Mouse (Mus musculus) heart, postnatal 36 days (tissue): ENCODE results near the gene Lgals12. TPM values are rescaled to one million over a fixed set of nuclear protein-coding genes. Genes with fewer than 3 reads are reported as not detected.

Experiments
- DNase-seq, 2 experiments: peaks; one replicate each; pipeline ENCODE4 v3.0.0; 2021 to 2022
- intact Hi-C: fragments of 180-260 bp; cut with DNase I; formaldehyde crosslinking; loops from one replicate; pipeline ENCODE4 v1.15.1; 2025
- total RNA-seq, 2 experiments: library from RNA; stranded (reverse); gene quantifications; 2 replicates each; pipeline ENCODE4 v1.2.3; 2021

Gene Lgals12
- total RNA-seq, 2 experiments from 2014 or later: 0.78 TPM; not detected in 1

DNA sequence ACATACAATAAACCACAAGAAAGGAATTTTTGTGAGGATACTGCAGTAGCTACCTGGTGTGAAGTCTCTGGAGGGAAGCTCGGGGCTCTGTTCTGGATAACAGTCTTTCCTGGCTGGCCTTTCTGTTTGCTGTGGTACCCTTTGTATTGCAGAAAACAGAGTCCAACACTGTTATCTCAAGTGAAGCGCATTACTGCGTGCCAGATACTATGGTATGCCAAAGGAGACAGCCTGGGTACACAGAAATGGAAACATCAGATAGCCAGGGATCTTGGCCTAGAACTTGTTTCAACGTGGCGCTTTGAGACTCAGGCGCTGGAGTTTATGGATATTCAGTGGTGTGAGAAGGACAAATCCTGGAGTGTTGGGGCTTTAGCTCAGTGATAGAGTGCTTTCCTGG, 21.2 kb downstream of the Lgals12 start:
- intact Hi-C loops: loop anchor here (2.0 kb wide), 1 partner anchor 29 kb away; the partner anchor contains the start of gene Pla2g16

DNA sequence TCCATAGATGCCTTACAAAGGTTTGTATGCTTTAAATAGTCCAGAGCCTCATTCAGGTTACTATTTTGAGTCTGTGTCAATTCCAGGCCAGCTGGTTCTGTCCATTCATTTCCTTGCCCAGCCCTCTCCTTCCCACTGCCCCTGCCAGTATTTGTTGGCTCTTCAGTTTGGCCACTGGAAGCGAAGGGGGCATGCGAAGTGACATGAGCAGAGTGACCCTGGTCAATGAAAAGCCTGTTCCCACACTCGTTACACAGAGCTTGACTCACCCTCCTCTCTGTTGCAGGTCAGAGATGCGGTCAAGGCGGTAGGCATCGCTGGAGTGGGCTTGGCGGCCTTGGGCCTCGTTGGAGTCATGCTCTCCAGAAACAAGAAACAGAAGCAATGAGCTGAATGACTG, 21.7 kb downstream of the Lgals12 start:
- intact Hi-C loops: loop anchor here (2.0 kb wide), 1 partner anchor 28 kb away; the partner anchor contains the start of gene Pla2g16
- DNase-seq: peak in 1 of 2 experiments; percentile 27

More for the DNA sequence above, 21.2 kb downstream of the Lgals12 start:
- DNase-seq: no peak

DNA sequence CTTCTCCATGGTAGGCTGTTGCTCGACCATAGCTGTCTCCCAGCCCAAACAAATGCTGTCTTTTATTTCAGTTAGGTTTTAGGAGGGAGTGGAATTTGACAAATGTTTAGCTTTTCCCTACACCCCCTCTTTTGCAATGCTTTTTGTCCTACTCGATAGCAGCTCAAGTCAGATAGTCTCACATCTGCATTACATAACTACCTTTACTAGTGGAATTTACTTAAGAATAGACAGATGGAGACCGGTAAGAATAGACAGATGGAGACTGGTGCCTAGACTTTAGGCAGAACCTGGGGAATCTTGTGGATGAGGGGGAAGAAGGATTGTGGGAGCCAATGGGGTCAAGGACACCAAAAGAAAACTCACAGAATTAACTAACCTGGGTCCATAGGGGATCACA, 23.4 kb downstream of the Lgals12 start:
- intact Hi-C loops: no loop called here
- DNase-seq: no peak

DNA sequence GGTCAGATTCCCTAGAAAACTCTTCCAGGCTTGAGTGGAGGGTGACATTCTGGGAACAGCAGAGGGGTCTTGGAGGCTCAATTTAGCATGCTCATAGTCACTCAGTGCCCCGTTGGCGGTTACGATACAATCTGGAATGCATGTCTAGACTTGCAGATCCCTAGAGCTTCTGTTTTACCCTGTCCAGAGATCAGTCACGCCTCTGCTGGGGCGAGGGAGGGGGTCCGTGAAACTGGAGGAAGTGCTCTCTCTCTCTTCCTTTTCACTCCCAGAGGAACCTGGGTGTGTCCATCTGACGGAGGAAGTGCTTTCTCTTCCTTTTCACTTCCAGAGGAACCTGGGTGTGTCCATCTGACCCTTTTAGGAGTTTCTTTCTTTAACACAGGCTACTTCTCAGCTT, 23.9 kb downstream of the Lgals12 start:
- intact Hi-C loops: no loop called here
- no peak for DNase-seq

DNA sequence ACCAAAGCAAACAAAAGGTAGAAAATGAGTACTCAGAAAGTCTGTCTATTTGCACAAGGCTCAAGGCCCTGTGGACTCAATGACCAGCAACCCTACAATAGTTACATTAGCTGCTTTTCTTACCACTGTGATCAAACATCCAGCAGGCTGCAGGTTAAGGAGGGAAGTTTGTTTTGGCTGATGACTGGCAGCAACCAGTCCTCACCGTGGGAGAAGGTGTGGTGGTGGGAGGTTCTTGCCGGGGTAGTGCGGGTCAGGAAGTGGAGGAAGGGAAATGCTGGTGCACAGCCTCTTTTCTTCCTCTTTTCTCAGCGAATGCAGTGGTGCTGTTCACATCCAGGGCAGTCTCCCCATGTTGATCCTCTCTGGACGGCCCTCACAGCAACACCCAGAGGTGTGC, 26.0 kb downstream of the Lgals12 start:
- intact Hi-C loops: no loop called here

DNA sequence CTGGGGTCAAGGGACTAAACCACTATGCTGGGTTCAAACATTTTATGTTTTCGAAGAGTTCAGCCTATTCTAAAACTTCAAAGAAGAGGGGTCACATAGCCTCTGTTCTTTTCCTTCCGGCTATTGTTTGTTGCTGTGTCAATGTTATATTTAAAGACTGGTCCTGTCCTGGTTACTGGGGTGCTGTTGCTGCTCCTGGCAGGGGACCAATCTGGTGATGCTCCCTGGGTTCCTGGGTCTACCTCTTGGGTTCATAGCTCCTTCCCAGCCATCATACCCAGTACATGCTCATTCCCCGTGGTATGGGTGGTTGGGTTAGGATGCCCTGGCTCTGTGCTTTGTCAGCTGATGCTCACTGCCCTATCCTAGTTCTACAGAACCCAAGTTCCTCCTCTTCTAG, 29.3 kb downstream of the Lgals12 start:
- intact Hi-C loops: no loop called here
- no peak for DNase-seq

More for the DNA sequence above, 26.0 kb downstream of the Lgals12 start:
- DNase-seq: no peak

DNA sequence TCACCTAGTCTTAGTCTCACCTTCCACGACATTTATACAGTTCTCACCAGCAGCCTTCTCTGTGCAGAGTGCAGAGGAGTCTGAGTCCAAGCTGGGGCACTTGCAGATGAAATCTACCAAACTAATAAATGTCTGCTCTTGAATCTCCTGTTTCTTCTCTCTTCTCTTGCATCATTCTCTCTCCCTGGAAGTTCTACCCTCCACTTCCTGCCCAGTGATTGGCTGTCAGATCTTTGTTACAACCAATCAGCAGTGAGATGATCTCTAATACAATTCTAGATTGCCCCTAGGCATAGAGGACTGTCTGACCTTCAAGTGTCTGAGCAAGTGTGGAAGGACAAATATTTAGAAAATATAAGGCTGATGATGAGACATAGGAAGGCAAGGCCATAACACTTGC, 30.8 kb downstream of the Lgals12 start:
- intact Hi-C loops: no loop called here
- DNase-seq: no peak

DNA sequence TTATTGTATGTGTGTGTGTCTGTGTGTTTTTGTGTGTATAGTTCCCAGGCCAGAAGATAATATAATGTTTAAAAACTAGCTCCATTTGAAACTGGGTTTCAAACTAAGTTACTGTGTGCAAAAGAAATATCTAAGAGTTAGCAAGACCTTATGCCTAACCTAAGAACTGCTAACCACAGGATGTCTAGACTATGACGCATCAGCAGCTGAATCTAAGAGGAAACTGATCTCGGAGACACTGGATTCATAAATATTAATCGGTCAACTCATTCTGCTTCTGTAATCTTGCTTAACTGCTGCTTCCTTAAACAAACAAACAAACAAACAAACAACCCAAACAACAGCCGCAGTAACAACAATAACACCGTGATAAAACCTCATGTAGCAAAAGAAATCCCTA, 37.3 kb downstream of the Lgals12 start:
- intact Hi-C loops: no loop called here
- DNase-seq: no peak

DNA sequence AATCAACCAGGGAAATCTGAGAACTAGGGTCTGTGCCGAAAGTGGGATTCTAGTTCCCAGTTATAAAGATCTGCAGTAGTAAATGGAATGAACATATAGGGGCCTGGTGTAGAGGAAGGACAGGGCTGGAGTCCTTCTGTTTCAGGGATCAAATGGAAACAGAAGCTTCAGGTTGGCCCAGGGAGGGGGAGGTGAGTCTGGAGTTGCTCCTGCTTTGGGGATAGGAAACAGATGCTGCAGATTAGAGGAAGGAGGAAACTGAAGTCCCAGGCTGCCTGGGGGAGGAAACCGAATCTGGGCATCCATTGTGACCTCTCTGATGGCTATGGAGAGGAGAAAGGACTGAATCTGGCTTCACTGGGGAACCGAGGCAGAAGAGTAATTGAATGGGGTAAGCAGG, 38.6 kb downstream of the Lgals12 start:
- DNase-seq: no peak
- intact Hi-C loops: no loop called here

DNA sequence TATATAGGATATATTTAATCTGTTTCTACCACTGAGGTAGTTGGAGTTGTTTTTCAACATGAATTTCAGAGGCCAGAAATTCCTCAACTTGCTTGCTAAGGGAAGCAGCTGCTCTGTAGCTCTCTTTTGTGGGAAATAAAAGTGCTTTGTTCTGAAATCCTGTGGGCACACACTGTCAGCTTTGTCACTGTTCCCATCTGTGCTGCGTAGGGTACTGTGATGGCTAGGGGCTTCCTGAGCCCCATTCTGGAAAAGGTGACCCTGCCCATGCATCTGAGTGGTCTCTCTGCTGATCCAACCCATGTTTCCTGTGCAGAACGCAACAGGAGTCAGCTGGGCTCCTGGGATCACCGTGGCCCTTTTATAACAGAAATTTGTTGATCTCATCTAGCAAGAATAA, 40.2 kb downstream of the Lgals12 start:
- intact Hi-C loops: no loop called here
- DNase-seq: no peak

DNA sequence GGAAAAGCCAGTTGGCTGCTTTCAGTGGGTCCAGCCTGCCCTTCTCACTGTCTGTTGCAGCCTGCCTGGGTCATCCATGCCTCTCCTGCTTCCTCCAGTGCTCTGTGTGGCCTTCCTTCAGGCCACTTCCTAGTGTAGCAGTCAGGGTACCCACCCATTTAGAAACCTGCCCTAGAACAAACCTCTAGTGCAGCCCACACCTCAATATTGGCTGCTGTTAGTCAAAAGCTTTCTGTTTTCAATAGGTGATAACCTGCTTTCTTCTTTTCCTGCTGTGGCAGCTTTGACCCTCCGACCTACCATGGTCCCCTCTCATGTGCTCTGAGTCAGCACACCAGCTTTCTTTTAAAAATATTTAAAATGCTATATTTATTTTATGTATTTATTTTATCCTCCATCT, 42.5 kb downstream of the Lgals12 start:
- intact Hi-C loops: no loop called here
- no peak for DNase-seq

DNA sequence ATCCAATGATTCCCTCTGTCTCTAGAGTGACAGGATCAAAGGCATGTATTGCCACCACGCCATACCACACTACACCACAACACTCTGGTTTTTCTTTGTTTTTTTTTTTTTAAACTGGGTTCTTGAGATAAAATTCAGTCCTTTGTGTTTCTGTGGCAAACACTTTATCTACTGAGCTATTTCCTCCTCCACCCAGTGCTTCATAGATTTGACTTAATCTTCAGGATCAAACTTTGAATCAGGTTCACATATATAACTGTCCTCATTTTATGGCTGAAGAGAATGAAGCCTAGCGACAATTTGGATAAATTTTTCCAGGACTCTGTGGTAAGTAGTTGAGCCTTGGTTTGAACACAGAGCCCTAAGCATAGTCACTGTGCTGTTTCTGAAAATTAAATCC, 43.3 kb downstream of the Lgals12 start:
- intact Hi-C loops: no loop called here
- no peak for DNase-seq

DNA sequence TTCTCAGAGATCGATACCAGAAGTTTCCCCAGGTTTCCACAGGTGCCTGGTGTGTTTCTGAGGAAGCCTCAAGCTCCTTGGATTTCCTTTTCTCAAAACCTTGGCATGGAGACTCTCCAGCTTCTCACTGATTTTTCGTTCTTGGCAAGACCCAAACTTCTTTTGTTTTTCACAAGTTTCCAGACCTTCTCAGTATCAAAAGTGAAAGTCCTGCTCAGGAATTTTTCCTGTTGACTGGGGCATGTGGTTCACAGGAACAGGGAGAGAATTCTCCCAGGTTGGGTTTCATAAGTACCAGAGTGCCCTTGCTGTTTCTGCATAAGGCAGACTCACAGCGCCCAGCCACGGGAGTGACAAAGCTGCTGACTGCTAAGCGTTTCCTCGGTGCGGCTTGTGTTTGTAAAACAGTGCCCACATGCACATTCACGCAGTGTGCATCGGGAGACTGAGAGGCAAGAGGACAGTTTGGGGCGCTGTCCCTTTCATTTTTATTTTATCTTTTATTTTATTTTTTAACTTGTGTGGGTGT, 44.3 kb downstream of the Lgals12 start:
- intact Hi-C loops: no loop called here
- DNase-seq: no peak

DNA sequence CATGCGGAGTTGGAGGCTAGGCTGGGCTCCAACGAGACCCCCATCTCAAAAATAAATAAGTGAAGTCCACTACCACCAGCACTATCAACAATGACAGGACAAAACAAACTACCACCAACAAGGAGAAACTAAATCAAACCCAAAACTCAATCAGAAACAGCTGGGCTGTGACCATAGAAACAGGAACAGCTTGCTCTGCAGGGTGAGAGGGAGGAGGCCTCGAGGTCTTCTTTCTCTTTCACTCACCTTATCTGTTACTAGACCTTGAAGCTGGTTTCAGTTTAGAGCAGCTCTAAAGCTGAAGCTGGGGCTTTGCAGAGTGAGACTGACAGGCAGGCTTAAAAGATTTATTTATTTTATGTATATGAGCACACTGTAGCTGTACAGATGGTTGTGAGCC, 45.5 kb downstream of the Lgals12 start:
- no peak for DNase-seq
- intact Hi-C loops: no loop called here

DNA sequence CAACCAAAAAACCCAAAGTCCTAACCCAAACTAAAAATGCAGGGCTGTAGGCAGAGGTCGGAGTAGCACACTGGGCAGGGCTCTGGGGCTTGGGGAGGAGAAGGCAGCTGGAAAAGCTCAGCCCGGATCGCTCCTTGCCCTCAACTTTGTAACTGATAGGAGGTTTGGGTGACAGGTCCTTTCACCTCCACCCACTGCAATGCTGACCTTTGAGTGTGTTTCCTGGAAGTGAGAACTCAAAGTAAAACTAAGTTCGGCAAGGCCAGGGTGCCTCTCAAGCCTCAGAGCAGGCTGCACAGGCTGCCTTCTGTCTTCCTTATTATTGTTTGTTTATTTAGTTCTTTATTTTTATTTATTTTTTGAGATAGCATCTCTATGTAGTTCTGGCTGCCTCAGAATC, 47.0 kb downstream of the Lgals12 start:
- no peak for DNase-seq
- intact Hi-C loops: loop anchor here (2.0 kb wide), 1 partner anchor 35 kb away; no protein-coding TSS in a partner anchor

DNA sequence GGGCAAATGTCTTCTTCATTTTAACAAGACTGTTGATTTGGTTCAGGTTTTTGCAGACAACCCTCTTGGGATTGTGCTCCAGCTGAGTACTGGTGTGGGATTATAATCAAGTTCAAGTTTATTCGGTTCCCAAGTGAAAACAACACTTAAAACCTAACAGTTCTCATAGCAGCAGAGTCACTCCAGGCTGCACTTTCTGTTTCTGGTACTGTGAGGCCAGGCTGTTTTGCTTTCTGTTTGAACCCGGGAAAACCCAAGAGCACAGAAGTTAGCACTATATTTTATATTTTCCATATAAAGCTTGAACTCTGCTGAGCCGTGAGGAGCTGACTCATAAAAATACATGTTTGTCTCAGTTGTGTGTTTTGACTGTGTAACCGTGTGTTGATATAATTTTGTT, 48.3 kb downstream of the Lgals12 start:
- intact Hi-C loops: loop anchor here (2.0 kb wide), 1 partner anchor 36 kb away; no protein-coding TSS in a partner anchor

DNA sequence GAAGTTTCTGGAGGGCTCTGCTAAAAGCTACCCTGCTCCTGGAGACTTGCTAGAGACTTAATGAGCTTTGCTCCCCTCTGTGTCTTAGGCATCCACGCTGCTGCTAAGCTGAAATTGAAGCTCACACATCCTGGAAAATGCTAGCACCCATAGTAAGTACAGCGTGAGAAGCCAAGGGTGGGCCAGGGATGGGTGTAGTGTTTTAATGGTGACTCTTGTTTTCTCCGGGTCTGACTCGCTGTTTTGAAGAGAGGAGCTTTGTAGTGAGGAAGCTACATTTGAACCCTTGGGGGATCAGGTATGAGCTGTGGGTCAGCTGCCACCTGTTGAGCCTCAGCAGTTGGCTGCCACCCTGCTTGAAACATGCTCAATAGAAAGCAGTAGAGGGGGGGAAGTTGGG, 49.1 kb downstream of the Lgals12 start:
- intact Hi-C loops: loop anchor here (2.0 kb wide), 3 partner anchors 27 to 37 kb away; no protein-coding TSS in a partner anchor

More for the DNA sequence above, 48.3 kb downstream of the Lgals12 start:
- DNase-seq: no peak

DNA sequence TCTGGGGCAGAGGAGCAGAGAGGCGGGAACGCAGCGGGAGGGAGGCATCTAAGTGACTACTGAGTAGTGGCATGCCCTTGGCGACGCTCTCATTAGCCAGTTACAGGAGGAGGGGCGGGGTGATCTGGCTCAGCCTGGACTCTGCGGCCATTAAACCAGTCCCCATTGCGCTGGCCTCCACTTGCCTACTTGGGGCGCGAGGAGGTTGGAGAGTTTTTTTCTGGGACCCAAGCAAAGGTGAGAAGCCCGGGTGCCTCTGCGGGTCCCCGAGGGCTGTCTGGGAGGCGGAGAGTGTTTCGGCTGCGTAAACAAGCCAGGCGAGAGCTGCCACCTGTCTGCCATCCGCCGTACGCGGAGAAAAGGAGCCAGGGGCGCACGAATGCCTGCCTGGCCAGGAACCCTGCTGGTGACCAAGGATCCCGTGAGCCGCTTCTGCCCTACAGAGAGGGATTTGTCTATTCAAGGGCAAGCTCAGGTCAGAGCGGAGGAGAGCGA, 49.6 kb downstream of the Lgals12 start, which contains the start of gene Pla2g16:
Gene Pla2g16, plus strand, starts transcription at position 132 of the 495 bp plus-strand sequence.
- intact Hi-C loops: loop anchor here (2.0 kb wide), 2 partner anchors 27 kb away; no protein-coding TSS in a partner anchor
- DNase-seq: peak; percentile 72 to 79

More for the DNA sequence above, 49.1 kb downstream of the Lgals12 start:
- peak in 1 of 2 experiments; percentile 27 for DNase-seq

DNA sequence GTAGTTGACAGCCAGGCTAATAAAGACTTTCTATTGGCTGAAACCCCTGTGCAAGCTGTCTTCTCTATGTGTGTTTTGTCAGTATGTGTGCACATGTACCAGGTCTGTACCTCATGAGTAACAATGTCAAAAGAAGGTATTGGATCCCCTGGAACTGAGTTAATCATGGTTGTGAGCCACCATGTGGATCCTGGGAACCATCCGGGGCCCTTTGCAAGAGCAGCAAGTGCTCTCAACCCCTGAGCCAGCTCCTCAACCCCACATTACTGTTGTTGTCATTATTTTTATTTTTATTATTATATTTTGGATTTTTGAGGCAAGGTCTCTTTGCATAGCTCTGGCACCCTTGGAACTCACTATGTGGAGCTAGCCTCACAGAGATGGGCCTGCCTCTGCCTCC, 50.4 kb downstream of the Lgals12 start:
- DNase-seq: no peak
- intact Hi-C loops: loop anchor here (2.0 kb wide), 2 partner anchors 26 to 28 kb away; no protein-coding TSS in a partner anchor

DNA sequence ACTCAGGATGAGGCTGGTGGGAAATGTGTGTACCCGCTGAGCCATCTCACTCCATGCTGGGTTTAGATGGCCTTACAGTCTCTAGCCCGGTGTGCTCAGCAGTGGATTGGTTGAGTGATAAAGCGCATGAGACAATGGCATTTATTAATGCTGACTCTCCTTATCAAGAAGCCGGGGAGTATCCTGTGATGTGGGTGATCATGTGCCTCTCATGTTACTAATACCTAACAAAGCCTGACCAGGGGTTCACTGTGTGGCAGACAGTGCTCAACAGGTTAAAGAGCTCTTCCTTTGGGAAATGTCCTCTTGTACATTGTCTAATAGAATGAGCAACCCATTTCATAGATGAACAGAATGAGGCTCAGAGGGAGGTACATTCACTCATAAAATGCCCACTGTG, 52.1 kb downstream of the Lgals12 start:
- intact Hi-C loops: no loop called here
- no peak for DNase-seq

DNA sequence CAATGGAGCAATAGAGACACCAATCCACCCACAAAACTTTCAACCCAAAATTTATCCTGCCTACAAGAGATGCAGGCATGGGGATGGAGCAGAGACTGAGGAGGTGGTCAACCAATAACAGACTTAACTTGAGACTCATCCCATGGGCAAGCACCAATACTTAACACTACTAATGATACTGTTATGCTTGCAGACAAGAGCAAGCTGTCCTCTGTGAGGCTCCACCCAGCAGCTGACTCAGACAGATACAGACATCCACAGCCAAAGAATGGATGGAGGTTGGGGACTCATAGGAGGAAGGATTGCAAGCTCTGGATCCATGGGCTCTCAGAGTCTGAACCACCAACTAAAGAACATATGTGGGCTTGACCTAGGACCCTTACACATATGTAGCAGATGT, 53.6 kb downstream of the Lgals12 start:
- no peak for DNase-seq
- intact Hi-C loops: no loop called here

DNA sequence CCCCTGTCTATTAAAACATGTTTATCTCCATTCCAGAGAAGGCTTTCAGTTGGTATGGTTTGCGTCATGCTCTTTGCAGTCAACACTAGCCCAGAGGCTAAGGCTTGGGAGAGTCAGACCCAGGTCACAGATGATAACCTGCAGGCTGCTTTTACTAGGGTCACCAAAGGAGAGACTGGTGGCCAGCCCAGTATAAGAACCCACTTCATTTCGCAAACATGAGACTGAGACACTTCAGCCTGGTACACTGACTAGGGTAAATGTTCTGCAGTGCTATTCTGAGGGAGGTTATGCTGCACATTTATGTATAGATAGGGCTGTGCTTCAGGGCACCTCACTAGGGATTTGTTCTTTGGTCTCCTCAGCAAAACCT, 54.7 kb downstream of the Lgals12 start:
- intact Hi-C loops: no loop called here
- no peak for DNase-seq
